Mouse (Mus musculus): Measurements from ENCODE around the gene Gm9821. TPM values are rescaled to one million over a fixed set of nuclear protein-coding genes. Genes with fewer than 3 reads are reported as not detected.
A peak's percentile ranks its signal among the peaks of the same experiment; 100 is the strongest.

Gene Gm9821
- polyA plus RNA-seq, 1 experiment from 2014 or later: 0.33 TPM

- H3K27me3 ChIP-seq (ENCODE audit: control insufficient read depth, insufficient read depth, low read length): no peaks in the 10 kb centered on the region
- peak overlapping the region; percentile 69; the same call in 1 of the 2 replicates for H3K27ac ChIP-seq (ENCODE audit: low read depth, low read length)
- H3K4me3 ChIP-seq (ENCODE audit: low read depth, low read length): no peak overlapping the region
- H3K4me1 ChIP-seq (ENCODE audit: control insufficient read depth, insufficient read depth, low read length): peaks cover 25% of the 10 kb centered on the region
- WGBS: 14% methylated on average over 14 of the region's 15 CpGs
- H3K4me2 ChIP-seq (ENCODE audit: low read depth, low read length): peak overlapping the region; percentile 30; the same call in 1 of the 2 replicates
- H3K36me3 ChIP-seq (ENCODE audit: control insufficient read depth, insufficient read depth, low read length): no peaks in the 10 kb centered on the region
- peak; percentile 50; the same call in 1 of the 2 replicates for ATAC-seq (ENCODE audit: low read depth)
- H3K9me3 ChIP-seq (ENCODE audit: control insufficient read depth, low read length): no peaks in the 10 kb centered on the region
- 0 out of 2 replicates have a peak overlapping the region, but pooled peaks have one; percentile 32 for H3K9ac ChIP-seq (replicated peaks; ENCODE audit: low read depth, low read length)
Observed at GRCm38 (mm10) chr2:91950275-91951085, 5.0 kb downstream of the Gm9821 start.

GRCm38 (mm10) chr2:91953825-91954224 lies 8.3 kb downstream of the Gm9821 start:
- Histone ChIP-seq H3K4me2 (ENCODE audit: low read depth, low read length) (no peak overlapping the region), H3K9ac (replicated peaks; ENCODE audit: low read depth, low read length) (no peak overlapping the region), H3K9me3 (ENCODE audit: control insufficient read depth, low read length) (no peaks in the 10 kb centered on the region), H3K4me1 (ENCODE audit: control insufficient read depth, insufficient read depth, low read length) (peaks cover 26% of the 10 kb centered on the region), H3K27me3 (ENCODE audit: control insufficient read depth, insufficient read depth, low read length) (no peaks in the 10 kb centered on the region), H3K27ac (ENCODE audit: low read depth, low read length) (no peak overlapping the region), H3K36me3 (ENCODE audit: control insufficient read depth, insufficient read depth, low read length) (no peaks in the 10 kb centered on the region), H3K4me3 (ENCODE audit: low read depth, low read length) (no peak overlapping the region)
- ATAC-seq (ENCODE audit: low read depth): no peak
- 19% methylated on average over 5 of the region's 5 CpGs for WGBS

GRCm38 (mm10) chr2:91955121-91955591 lies 9.7 kb downstream of the Gm9821 start:
- Histone ChIP-seq H3K36me3 (ENCODE audit: control insufficient read depth, insufficient read depth, low read length) (no peaks in the 10 kb centered on the region), H3K4me1 (ENCODE audit: control insufficient read depth, insufficient read depth, low read length) (peaks cover 19% of the 10 kb centered on the region)
- 76% methylated on average over 4 of the region's 4 CpGs for WGBS

GRCm38 (mm10) chr2:91955875-91956274 lies 10.4 kb downstream of the Gm9821 start:
- H3K9me3 ChIP-seq (ENCODE audit: control insufficient read depth, low read length): no peaks in the 10 kb centered on the region
- 87% methylated on average over 6 of the region's 6 CpGs for WGBS
- no peak overlapping the region for H3K4me2 ChIP-seq (ENCODE audit: low read depth, low read length)
- H3K27me3 ChIP-seq (ENCODE audit: control insufficient read depth, insufficient read depth, low read length): no peaks in the 10 kb centered on the region
- no peak overlapping the region for H3K9ac ChIP-seq (replicated peaks; ENCODE audit: low read depth, low read length)
- no peaks in the 10 kb centered on the region for H3K36me3 ChIP-seq (ENCODE audit: control insufficient read depth, insufficient read depth, low read length)
- no peak for ATAC-seq (ENCODE audit: low read depth)
- H3K4me1 ChIP-seq (ENCODE audit: control insufficient read depth, insufficient read depth, low read length): peaks cover 15% of the 10 kb centered on the region; the same call in 1 of the 2 replicates
- no peak overlapping the region for H3K4me3 ChIP-seq (ENCODE audit: low read depth, low read length)
- H3K27ac ChIP-seq (ENCODE audit: low read depth, low read length): no peak overlapping the region

More at GRCm38 (mm10) chr2:91955121-91955591, 9.7 kb downstream of the Gm9821 start:
- H3K4me2 ChIP-seq (ENCODE audit: low read depth, low read length): no peak overlapping the region
- no peaks in the 10 kb centered on the region for H3K9me3 ChIP-seq (ENCODE audit: control insufficient read depth, low read length)
- ATAC-seq (ENCODE audit: low read depth): no peak
- H3K9ac ChIP-seq (replicated peaks; ENCODE audit: low read depth, low read length): no peak overlapping the region
- H3K27ac ChIP-seq (ENCODE audit: low read depth, low read length): no peak overlapping the region
- no peaks in the 10 kb centered on the region for H3K27me3 ChIP-seq (ENCODE audit: control insufficient read depth, insufficient read depth, low read length)
- H3K4me3 ChIP-seq (ENCODE audit: low read depth, low read length): no peak overlapping the region

- H3K9me3 ChIP-seq (ENCODE audit: control insufficient read depth, low read length): no peaks in the 10 kb centered on the region
- H3K4me2 ChIP-seq (ENCODE audit: low read depth, low read length): no peak overlapping the region
- no peak overlapping the region for H3K4me3 ChIP-seq (ENCODE audit: low read depth, low read length)
- H3K36me3 ChIP-seq (ENCODE audit: control insufficient read depth, insufficient read depth, low read length): no peaks in the 10 kb centered on the region
- no peaks in the 10 kb centered on the region for H3K27me3 ChIP-seq (ENCODE audit: control insufficient read depth, insufficient read depth, low read length)
- no peak overlapping the region for H3K9ac ChIP-seq (replicated peaks; ENCODE audit: low read depth, low read length)
- WGBS: 18% methylated on average over 3 of the region's 4 CpGs
- peaks cover 21% of the 10 kb centered on the region for H3K4me1 ChIP-seq (ENCODE audit: control insufficient read depth, insufficient read depth, low read length)
- no peak overlapping the region for H3K27ac ChIP-seq (ENCODE audit: low read depth, low read length)
- ATAC-seq (ENCODE audit: low read depth): peak; percentile 50
Observed at GRCm38 (mm10) chr2:91957096-91957495, 11.6 kb downstream of the Gm9821 start.

GRCm38 (mm10) chr2:91958049-91958448 lies 12.5 kb downstream of the Gm9821 start:
- H3K27ac ChIP-seq (ENCODE audit: low read depth, low read length): no peak overlapping the region
- 85% methylated on average over 8 of the region's 8 CpGs for WGBS
- no peaks in the 10 kb centered on the region for H3K36me3 ChIP-seq (ENCODE audit: control insufficient read depth, insufficient read depth, low read length)
- H3K4me2 ChIP-seq (ENCODE audit: low read depth, low read length): no peak overlapping the region
- no peaks in the 10 kb centered on the region for H3K27me3 ChIP-seq (ENCODE audit: control insufficient read depth, insufficient read depth, low read length)
- H3K4me3 ChIP-seq (ENCODE audit: low read depth, low read length): no peak overlapping the region
- no peak for ATAC-seq (ENCODE audit: low read depth)
- no peak overlapping the region for H3K9ac ChIP-seq (replicated peaks; ENCODE audit: low read depth, low read length)
- no peaks in the 10 kb centered on the region for H3K9me3 ChIP-seq (ENCODE audit: control insufficient read depth, low read length)
- H3K4me1 ChIP-seq (ENCODE audit: control insufficient read depth, insufficient read depth, low read length): peaks cover 28% of the 10 kb centered on the region

- H3K9ac ChIP-seq (replicated peaks; ENCODE audit: low read depth, low read length): no peak overlapping the region
- H3K4me2 ChIP-seq (ENCODE audit: low read depth, low read length): no peak overlapping the region
- H3K27me3 ChIP-seq (ENCODE audit: control insufficient read depth, insufficient read depth, low read length): no peaks in the 10 kb centered on the region
- peaks cover 28% of the 10 kb centered on the region for H3K4me1 ChIP-seq (ENCODE audit: control insufficient read depth, insufficient read depth, low read length)
- 52% methylated on average over 10 of the region's 10 CpGs for WGBS
- H3K27ac ChIP-seq (ENCODE audit: low read depth, low read length): no peak overlapping the region
- H3K4me3 ChIP-seq (ENCODE audit: low read depth, low read length): no peak overlapping the region
- no peaks in the 10 kb centered on the region for H3K9me3 ChIP-seq (ENCODE audit: control insufficient read depth, low read length)
- no peak for ATAC-seq (ENCODE audit: low read depth)
- no peaks in the 10 kb centered on the region for H3K36me3 ChIP-seq (ENCODE audit: control insufficient read depth, insufficient read depth, low read length)
Observed at GRCm38 (mm10) chr2:91958701-91959457, 13.4 kb downstream of the Gm9821 start.

- H3K4me2 ChIP-seq (ENCODE audit: low read depth, low read length): no peak overlapping the region
- no peak for ATAC-seq (ENCODE audit: low read depth)
- no peak overlapping the region for H3K9ac ChIP-seq (replicated peaks; ENCODE audit: low read depth, low read length)
- 63% methylated on average over 11 of the region's 11 CpGs for WGBS
- H3K27ac ChIP-seq (ENCODE audit: low read depth, low read length): no peak overlapping the region
- H3K4me3 ChIP-seq (ENCODE audit: low read depth, low read length): no peak overlapping the region
- H3K9me3 ChIP-seq (ENCODE audit: control insufficient read depth, low read length): no peaks in the 10 kb centered on the region
- H3K27me3 ChIP-seq (ENCODE audit: control insufficient read depth, insufficient read depth, low read length): no peaks in the 10 kb centered on the region
- no peaks in the 10 kb centered on the region for H3K36me3 ChIP-seq (ENCODE audit: control insufficient read depth, insufficient read depth, low read length)
- H3K4me1 ChIP-seq (ENCODE audit: control insufficient read depth, insufficient read depth, low read length): peaks cover 28% of the 10 kb centered on the region
Observed at GRCm38 (mm10) chr2:91959544-91960410, 14.3 kb downstream of the Gm9821 start.
